Mouse (Mus musculus) midbrain, postnatal 0 days (tissue): ENCODE results near the gene Dvl3. TPM values are rescaled to one million over a fixed set of nuclear protein-coding genes. Genes with fewer than 3 reads are reported as not detected.
"Not testable (repeated sequence)": the region's sequence is repeated elsewhere in the genome, so short reads cannot be mapped to it uniquely, and the experiment has no call there.

Experiments
- ATAC-seq: fragments of 200-750 bp; cut with Nextera tagmentation; 2 replicates; pipeline ENCODE4 v1.8.0; 2017; ENCODE audit warnings: moderate number of reproducible peaks, mild to moderate bottlenecking, moderate TSS enrichment, moderate library complexity; ENCODE audit not compliant: low FRiP score
- DNase-seq: peaks from one replicate; pipeline ENCODE4 v3.0.0-alpha.2; 2015; ENCODE audit warnings: low spot score
- H3K27ac ChIP-seq: fragments of 300-500 bp; sonication (generic); 2 replicates; pipeline ENCODE4 v1.5.1; 2014; ENCODE audit warnings: low read depth, mild to moderate bottlenecking, low read length, mixed read lengths
- H3K27me3 ChIP-seq: fragments of 300-500 bp; sonication (generic); 2 replicates; pipeline ENCODE4 v1.6.1; 2014; ENCODE audit warnings: low read length, control low read depth, mixed read lengths; ENCODE audit not compliant: insufficient read depth
- H3K36me3 ChIP-seq: fragments of 300-500 bp; sonication (generic); 2 replicates; pipeline ENCODE4 v1.6.1; 2014; ENCODE audit warnings: low read length, control low read depth, mixed read lengths; ENCODE audit not compliant: insufficient read depth
- H3K4me1 ChIP-seq: fragments of 300-500 bp; sonication (generic); 2 replicates; pipeline ENCODE4 v1.6.1; 2014; ENCODE audit warnings: mild to moderate bottlenecking, control low read depth, antibody characterized with exemption, low read length, mixed read lengths; ENCODE audit not compliant: insufficient read depth
- H3K4me2 ChIP-seq: fragments of 300-500 bp; sonication (generic); 2 replicates; pipeline ENCODE4 v1.6.1; 2014; ENCODE audit warnings: low read depth, mild to moderate bottlenecking, low read length, mixed read lengths; ENCODE audit not compliant: poor library complexity, severe bottlenecking
- H3K4me3 ChIP-seq: fragments of 300-500 bp; sonication (generic); 2 replicates; pipeline ENCODE4 v1.5.1; 2014; ENCODE audit warnings: low read depth, mild to moderate bottlenecking, low read length, moderate library complexity
- H3K9ac ChIP-seq: fragments of 300-500 bp; sonication (generic); replicated peaks from 2 replicates; pipeline ENCODE4 v1.6.1; 2014; ENCODE audit warnings: mild to moderate bottlenecking, low read length, moderate library complexity, mixed read lengths; ENCODE audit not compliant: poor library complexity, severe bottlenecking
- H3K9me3 ChIP-seq: fragments of 300-500 bp; sonication (generic); 2 replicates; pipeline ENCODE4 v1.6.1; 2016; ENCODE audit warnings: low read length, control low read depth
- CTCF ChIP-seq: IDR thresholded peaks from 2 replicates; pipeline ENCODE4 v1.5.1; 2016; ENCODE audit warnings: antibody characterized with exemption, mild to moderate bottlenecking
- WGBS: fragments of 180-500 bp; shearing (Covaris S2); extraction: QIAGEN DNeasy Blood & Tissue Kit; methylation state at CpG from one replicate; pipeline ENCODE4 v1.1.7; 2014; 5-methylcytosine and 5-hydroxymethylcytosine counted together
- polyA plus RNA-seq: library from polyadenylated mRNA; unstranded; fragments of >200 nt; fragmentation: Nextera tagmentation; extraction: Ambion mirVana; gene quantifications from 2 replicates; pipeline ENCODE4 v1.2.1, GENCODE M21; 2015
- total RNA-seq: library from RNA; depleted of rRNA; stranded (reverse); fragments of >200 nt; gene quantifications from 2 replicates; pipeline ENCODE4 v1.2.3, GENCODE M21; 2014

Gene Dvl3
- total and polyA plus RNA-seq, 2 experiments from 2014 or later, result 29.5 to 46.3 TPM

DNA sequence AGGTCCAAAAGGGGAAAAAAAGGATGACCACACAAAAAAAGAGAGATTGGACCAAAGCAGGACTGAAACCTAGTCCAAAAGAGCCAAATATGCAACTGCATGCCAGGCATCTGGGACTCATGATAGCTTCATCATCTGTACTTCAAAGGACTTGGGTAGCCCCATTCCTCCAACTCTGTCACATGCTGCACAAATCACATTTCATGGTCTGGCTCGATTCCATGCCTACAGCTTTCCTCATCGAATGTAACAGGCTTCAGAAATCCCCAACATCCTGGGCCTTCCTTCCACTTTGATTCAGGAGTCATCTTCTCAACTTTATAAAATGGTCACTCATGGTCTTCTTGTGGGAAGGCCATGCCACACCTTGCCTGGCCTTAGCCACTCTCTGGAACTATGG is 35.0 kb upstream of the Dvl3 start:
- no peak overlapping the region for H3K27ac ChIP-seq
- no peak for TF ChIP-seq CTCF
- H3K4me2 ChIP-seq, result no peak overlapping the region
- H3K36me3 ChIP-seq, result no peaks in the 10 kb centered on the region
- H3K4me1 ChIP-seq, result no peaks in the 10 kb centered on the region
- no peak overlapping the region for H3K4me3 ChIP-seq
- H3K9me3 ChIP-seq, result no peaks in the 10 kb centered on the region
- H3K9ac ChIP-seq, result no peak overlapping the region
- WGBS, result 24% methylated on average over 2 of the region's 2 CpGs
- ATAC-seq (no peak), DNase-seq (no peak)
- no peaks in the 10 kb centered on the region for H3K27me3 ChIP-seq

DNA sequence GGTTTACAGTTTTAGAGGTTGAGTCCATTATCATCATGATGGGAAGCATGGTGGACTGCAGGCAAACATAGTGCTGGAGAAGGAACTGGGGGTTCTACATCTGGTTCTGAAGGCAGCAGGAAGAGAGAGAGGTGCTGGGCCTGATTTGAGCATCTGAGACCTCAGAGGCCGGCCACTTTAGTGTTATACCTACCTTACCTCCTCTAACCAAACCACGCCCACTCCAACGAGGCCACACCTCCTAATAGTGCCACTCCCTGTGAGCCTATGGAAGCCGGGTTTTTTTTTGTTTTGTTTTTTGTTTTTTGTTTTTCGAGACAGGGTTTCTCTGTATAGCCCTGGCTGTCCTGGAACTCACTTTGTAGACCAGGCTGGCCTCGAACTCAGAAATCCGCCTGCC is 33.1 kb upstream of the Dvl3 start:
- not testable (repeated sequence) for H3K9me3 ChIP-seq, H3K36me3 ChIP-seq, H3K4me3 ChIP-seq, H3K4me2 ChIP-seq, ATAC-seq, H3K27ac ChIP-seq, H3K4me1 ChIP-seq, H3K9ac ChIP-seq, H3K27me3 ChIP-seq, DNase-seq
- WGBS, result 87% methylated on average over 5 of the region's 7 CpGs

DNA sequence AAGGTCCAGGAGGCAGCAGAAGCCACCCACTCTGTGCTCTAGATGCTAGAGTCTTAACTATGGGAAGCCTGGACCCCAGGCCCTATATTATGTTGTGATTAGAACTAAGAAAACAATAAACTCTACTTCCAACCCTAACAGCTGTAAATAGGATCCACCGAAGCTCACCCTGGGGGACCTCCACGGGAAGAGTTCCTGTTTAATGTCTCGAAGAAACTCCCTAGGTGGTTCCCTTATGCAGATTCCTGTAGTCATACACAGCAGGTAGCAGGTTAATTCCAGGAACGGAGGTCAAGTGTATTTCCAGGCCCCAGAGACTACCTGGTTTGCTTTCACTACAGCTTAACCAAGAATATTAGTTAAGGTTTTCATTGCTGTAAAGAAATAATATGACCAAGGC is 31.7 kb upstream of the Dvl3 start:
- Histone ChIP-seq H3K4me2 (no peak overlapping the region), H3K36me3 (no peaks in the 10 kb centered on the region), H3K9ac (no peak overlapping the region), H3K9me3 (no peaks in the 10 kb centered on the region), H3K27me3 (no peaks in the 10 kb centered on the region), H3K4me1 (no peaks in the 10 kb centered on the region), H3K27ac (no peak overlapping the region), H3K4me3 (no peak overlapping the region)
- no peak for ATAC-seq
- no peak for DNase-seq
- WGBS, result 44% methylated on average over 4 of the region's 4 CpGs
- no peak for TF ChIP-seq CTCF

DNA sequence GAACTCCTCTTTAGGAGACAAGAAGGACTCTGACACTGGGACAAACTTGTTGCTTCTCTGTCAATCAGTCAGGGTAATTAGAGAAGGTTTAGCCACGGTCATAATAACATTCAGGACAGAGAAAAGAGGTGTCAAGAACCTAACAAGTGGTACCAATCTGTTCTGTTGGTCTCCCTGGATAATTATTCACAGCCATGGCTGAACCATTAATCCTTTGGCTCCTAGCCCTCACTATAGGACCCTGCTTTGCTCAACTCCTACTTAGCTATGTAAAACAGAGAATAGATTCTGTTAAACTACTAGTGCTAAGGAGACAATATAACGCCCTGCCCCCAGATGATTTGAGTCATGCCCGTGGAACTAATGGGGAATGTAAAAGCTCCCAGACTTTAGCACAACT is 30.7 kb upstream of the Dvl3 start:
- DNase-seq (no peak), ATAC-seq (no peak)
- H3K9me3 ChIP-seq, result no peaks in the 10 kb centered on the region
- TF ChIP-seq CTCF, result no peak
- no peaks in the 10 kb centered on the region for H3K36me3 ChIP-seq
- H3K27ac ChIP-seq, result no peak overlapping the region
- no peak overlapping the region for H3K4me2 ChIP-seq
- H3K27me3 ChIP-seq, result no peaks in the 10 kb centered on the region
- no peaks in the 10 kb centered on the region for H3K4me1 ChIP-seq
- no peak overlapping the region for H3K4me3 ChIP-seq
- WGBS, result 52% methylated on average over 3 of the region's 3 CpGs
- no peak overlapping the region for H3K9ac ChIP-seq

DNA sequence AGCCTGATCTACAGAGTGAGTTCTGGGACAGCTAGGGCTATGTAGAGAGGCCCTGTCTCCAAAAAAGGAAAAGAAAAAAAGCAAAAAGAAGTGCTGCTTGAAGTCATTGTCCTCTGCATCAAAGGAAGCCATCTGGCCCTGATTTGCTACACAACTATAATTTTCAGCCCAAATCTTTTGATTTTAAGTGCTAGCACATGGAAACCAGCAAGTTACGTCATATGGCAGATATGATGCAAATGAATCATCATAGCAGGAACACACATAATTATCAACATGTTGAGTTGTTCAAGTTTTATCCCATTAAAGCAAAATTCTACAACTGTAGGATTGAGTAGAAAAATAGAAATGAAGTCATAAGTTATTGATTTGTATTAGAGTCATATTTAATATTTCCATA is 28.6 kb upstream of the Dvl3 start:
- Histone ChIP-seq H3K27me3 (no peaks in the 10 kb centered on the region), H3K9ac (no peak overlapping the region), H3K4me3 (no peak overlapping the region), H3K36me3 (no peaks in the 10 kb centered on the region), H3K4me1 (no peaks in the 10 kb centered on the region), H3K27ac (no peak overlapping the region), H3K9me3 (no peaks in the 10 kb centered on the region), H3K4me2 (no peak overlapping the region)
- no peak for TF ChIP-seq CTCF
- 88% methylated on average over 1 of the region's 1 CpGs for WGBS
- DNase-seq, result no peak
- no peak for ATAC-seq

DNA sequence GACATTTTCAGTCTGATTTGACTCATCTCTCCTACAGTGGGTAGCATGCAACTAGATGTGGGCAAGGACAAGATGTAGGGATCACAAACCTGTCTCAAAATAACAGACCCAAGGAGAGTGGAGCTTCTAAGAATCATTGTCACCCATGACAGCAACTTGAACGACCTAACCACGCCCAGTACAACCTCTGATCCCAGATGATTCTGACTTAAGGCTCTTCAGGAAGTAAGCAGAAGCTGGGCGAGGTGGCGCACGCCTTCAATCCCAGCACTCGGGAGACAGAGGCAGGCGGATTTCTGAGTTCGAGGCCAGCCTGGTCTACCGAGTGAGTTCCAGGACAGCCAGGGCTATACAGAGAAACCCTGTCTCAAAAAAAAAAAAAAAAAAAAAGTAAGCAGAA is 28.0 kb upstream of the Dvl3 start:
- H3K9ac ChIP-seq, H3K4me1 ChIP-seq, ATAC-seq, H3K4me2 ChIP-seq, H3K4me3 ChIP-seq, H3K27ac ChIP-seq, H3K36me3 ChIP-seq, H3K27me3 ChIP-seq, DNase-seq, H3K9me3 ChIP-seq: not testable (repeated sequence)
- 87% methylated on average over 9 of the region's 9 CpGs for WGBS

DNA sequence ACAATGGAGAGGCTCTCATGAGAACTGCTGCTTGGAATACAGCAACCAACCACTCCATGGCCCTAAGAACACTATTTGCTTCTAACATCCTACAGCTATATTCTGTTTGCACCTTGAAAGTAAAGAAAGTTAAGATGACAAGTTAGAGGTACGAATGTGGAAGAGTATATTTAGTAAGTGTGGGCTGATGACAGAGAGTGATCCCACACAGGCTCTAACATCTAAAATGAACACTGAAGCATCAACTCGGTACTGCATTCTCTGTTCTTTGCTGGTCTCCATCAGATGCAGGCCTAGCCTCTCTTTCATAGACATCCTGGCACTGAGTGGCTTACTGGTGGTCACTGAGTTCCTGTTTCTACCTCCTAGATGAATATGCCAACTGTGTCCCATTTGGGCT is 27.5 kb upstream of the Dvl3 start:
- 92% methylated on average over 2 of the region's 2 CpGs for WGBS
- Histone ChIP-seq H3K9me3 (no peaks in the 10 kb centered on the region), H3K4me2 (no peak overlapping the region), H3K4me1 (no peaks in the 10 kb centered on the region), H3K27me3 (no peaks in the 10 kb centered on the region), H3K4me3 (no peak overlapping the region), H3K9ac (no peak overlapping the region), H3K36me3 (no peaks in the 10 kb centered on the region), H3K27ac (no peak overlapping the region)
- ATAC-seq (no peak), DNase-seq (no peak)
- no peak for TF ChIP-seq CTCF
